Mouse (Mus musculus): ENCODE data around the gene Gde1. TPM values are rescaled to one million over a fixed set of nuclear protein-coding genes. Genes with fewer than 3 reads are reported as not detected.

The Gde1 gene
- total and polyA plus RNA-seq, 2 experiments from 2014 or later, result 272 to 298 TPM

DNA sequence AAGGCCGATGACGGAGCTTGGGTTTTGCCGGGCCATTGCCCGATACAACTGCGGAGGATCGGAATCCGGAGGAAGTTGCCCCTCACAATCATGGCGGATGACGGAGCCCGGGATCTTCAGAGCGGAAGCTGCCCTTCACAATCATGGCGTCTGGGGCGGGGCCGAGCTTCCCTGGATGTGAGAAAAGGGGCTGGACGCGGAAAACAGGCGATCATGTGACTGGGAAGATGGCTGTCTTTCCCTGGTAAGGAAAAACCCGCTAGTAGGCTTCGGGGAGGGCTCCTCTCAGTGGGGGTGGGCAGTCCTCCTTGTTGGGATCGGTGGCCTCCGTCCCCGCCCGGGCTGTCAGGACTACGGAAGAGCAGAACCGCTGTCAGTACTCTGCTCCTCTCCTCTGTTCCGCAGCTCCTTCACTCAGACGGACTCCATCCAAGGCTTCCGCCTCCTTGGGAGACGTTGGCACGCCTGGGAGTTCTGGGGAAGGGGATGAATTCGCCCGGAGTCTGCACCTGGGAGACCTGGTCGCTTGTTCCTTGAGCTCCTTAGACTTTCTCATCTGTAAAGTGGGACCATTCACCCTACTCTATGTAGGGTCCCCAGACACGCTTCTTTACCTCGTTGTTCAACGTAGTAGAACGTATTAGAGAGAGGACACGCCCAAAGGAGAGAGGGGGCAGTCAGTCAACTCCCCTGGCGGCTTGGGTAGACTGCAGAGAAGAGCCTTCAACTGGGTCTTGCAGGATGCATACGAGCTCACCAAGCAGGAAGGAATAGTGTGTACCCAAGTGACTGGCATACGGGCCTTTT is 35.2 kb upstream of the Gde1 start:
- H3K36me3 ChIP-seq (ENCODE audit: insufficient read depth, low read length), result peaks cover 16% of the 10 kb centered on the region
- peak; percentile 96 for ATAC-seq (ENCODE audit: low FRiP score)
- peak; percentile 99 for DNase-seq (ENCODE audit: low spot score)
- no peaks in the 10 kb centered on the region for H3K27me3 ChIP-seq (ENCODE audit: insufficient read depth, low read length)
- 3% methylated on average over 41 of the region's 41 CpGs for WGBS
- H3K9me3 ChIP-seq (ENCODE audit: low read length), result no peaks in the 10 kb centered on the region
- peaks cover 10% of the 10 kb centered on the region for H3K4me1 ChIP-seq (ENCODE audit: insufficient read depth, low read length)
- TF ChIP-seq CTCF (IDR thresholded peaks at IDR 0.05), result no peak
- peak overlapping the region; percentile 76 for H3K4me2 ChIP-seq (ENCODE audit: low read depth, low read length, poor library complexity, severe bottlenecking)
- H3K4me3 ChIP-seq (ENCODE audit: low read depth, low read length), result peak overlapping the region; percentile 77
- peak overlapping the region; percentile 90 for H3K9ac ChIP-seq (replicated peaks; ENCODE audit: low read length, poor library complexity, severe bottlenecking)
- H3K27ac ChIP-seq (ENCODE audit: low read depth, low read length), result peak overlapping the region; percentile 89

DNA sequence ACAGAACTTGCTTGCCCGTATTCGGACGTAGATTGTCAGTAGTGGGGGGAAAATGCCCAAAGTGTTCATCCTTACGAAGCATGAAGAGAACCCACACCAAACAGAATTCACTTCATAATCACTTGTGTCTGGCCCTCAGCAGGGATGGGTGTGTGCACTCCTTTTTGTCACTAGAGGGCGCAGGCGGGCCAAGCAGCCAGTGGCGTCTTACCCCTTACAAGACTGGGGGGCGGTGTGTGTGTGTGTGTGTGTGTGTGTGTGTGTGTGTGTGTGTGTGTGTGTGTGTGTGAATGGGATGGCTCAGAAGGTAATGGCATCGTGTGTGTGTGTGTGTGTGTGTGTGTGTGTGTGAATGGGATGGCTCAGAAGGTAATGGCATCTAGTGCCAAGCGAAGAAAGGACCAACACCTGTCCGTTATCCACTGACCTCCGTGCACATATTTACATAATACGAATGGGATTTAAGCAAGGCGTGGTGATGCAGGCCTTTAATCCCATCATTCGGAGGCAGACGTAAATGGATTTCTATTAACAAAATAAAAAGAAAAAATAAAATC is 34.5 kb upstream of the Gde1 start, which contains the start of gene Vps35l:
Gene Vps35l, plus strand, starts transcription at position 252 of the 557 bp plus-strand sequence.
- H3K9ac ChIP-seq (replicated peaks; ENCODE audit: low read length, poor library complexity, severe bottlenecking), result peak within 1 kb of the TSS; percentile 90
- H3K9me3 ChIP-seq (ENCODE audit: low read length), result no peaks in the 10 kb centered on the region
- TF ChIP-seq CTCF (IDR thresholded peaks at IDR 0.05), result peak; percentile 97
- peak within 1 kb of the TSS; percentile 76 for H3K4me2 ChIP-seq (ENCODE audit: low read depth, low read length, poor library complexity, severe bottlenecking)
- peak within 1 kb of the TSS; percentile 77 for H3K4me3 ChIP-seq (ENCODE audit: low read depth, low read length)
- peak within 1 kb of the TSS; percentile 89 for H3K27ac ChIP-seq (ENCODE audit: low read depth, low read length)
- H3K36me3 ChIP-seq (ENCODE audit: insufficient read depth, low read length), result peaks cover 13% of the 10 kb centered on the region
- H3K27me3 ChIP-seq (ENCODE audit: insufficient read depth, low read length), result no peaks in the 10 kb centered on the region
- WGBS, result under 1% methylated on average over 15 of the region's 16 CpGs
- H3K4me1 ChIP-seq (ENCODE audit: insufficient read depth, low read length), result peaks cover 10% of the 10 kb centered on the region
- peak; percentile 89 for ATAC-seq (ENCODE audit: low FRiP score)
- peak; percentile 92 for DNase-seq (ENCODE audit: low spot score)

GRCm38 (mm10) chr7:118738730-118739129 is 33.2 kb upstream of the Gde1 start:
- Histone ChIP-seq H3K4me1 (ENCODE audit: insufficient read depth, low read length) (peaks cover 10% of the 10 kb centered on the region), H3K9me3 (ENCODE audit: low read length) (no peaks in the 10 kb centered on the region), H3K9ac (replicated peaks; ENCODE audit: low read length, poor library complexity, severe bottlenecking) (no peak overlapping the region), H3K27ac (ENCODE audit: low read depth, low read length) (no peak overlapping the region), H3K27me3 (ENCODE audit: insufficient read depth, low read length) (no peaks in the 10 kb centered on the region), H3K4me2 (ENCODE audit: low read depth, low read length, poor library complexity, severe bottlenecking) (no peak overlapping the region), H3K4me3 (ENCODE audit: low read depth, low read length) (no peak overlapping the region), H3K36me3 (ENCODE audit: insufficient read depth, low read length) (peaks cover 17% of the 10 kb centered on the region)
- no peak for DNase-seq (ENCODE audit: low spot score)
- TF ChIP-seq CTCF (IDR thresholded peaks at IDR 0.05), result peak; percentile 46
- no peak for ATAC-seq (ENCODE audit: low FRiP score)
- 73% methylated on average over 1 of the region's 1 CpGs for WGBS

DNA sequence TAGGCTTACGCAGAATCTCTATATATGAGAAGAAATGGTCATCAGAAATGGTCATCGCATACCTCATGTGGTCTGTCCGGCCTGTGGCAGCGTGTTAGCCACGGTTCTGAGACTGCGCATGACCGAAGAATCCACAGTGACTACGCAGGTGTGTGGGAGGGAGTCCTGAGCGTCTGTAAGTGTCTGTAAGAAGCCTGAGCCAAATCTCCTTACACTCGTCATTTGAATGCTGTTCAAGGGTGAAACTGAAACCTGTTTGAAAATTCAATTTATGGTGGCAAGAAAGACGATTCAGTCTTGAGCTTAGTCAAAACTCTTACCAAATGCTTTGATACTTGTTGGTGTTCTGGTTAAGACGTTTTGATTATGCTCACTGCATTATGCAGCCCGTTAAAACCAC is 27.6 kb upstream of the Gde1 start:
- WGBS, result 95% methylated on average over 13 of the region's 13 CpGs
- Histone ChIP-seq H3K9ac (replicated peaks; ENCODE audit: low read length, poor library complexity, severe bottlenecking) (no peak overlapping the region), H3K9me3 (ENCODE audit: low read length) (no peaks in the 10 kb centered on the region), H3K4me1 (ENCODE audit: insufficient read depth, low read length) (no peaks in the 10 kb centered on the region), H3K4me3 (ENCODE audit: low read depth, low read length) (no peak overlapping the region), H3K27ac (ENCODE audit: low read depth, low read length) (no peak overlapping the region), H3K4me2 (ENCODE audit: low read depth, low read length, poor library complexity, severe bottlenecking) (no peak overlapping the region), H3K27me3 (ENCODE audit: insufficient read depth, low read length) (no peaks in the 10 kb centered on the region), H3K36me3 (ENCODE audit: insufficient read depth, low read length) (peaks cover 62% of the 10 kb centered on the region)
- TF ChIP-seq CTCF (IDR thresholded peaks at IDR 0.05), result no peak
- ATAC-seq (ENCODE audit: low FRiP score) (no peak), DNase-seq (ENCODE audit: low spot score) (no peak)

GRCm38 (mm10) chr7:118731781-118732180 is 26.2 kb upstream of the Gde1 start:
- 92% methylated on average over 3 of the region's 3 CpGs for WGBS
- Histone ChIP-seq H3K4me1 (ENCODE audit: insufficient read depth, low read length) (no peaks in the 10 kb centered on the region), H3K9ac (replicated peaks; ENCODE audit: low read length, poor library complexity, severe bottlenecking) (no peak overlapping the region), H3K27ac (ENCODE audit: low read depth, low read length) (no peak overlapping the region), H3K36me3 (ENCODE audit: insufficient read depth, low read length) (peaks cover 71% of the 10 kb centered on the region), H3K4me3 (ENCODE audit: low read depth, low read length) (no peak overlapping the region), H3K27me3 (ENCODE audit: insufficient read depth, low read length) (no peaks in the 10 kb centered on the region), H3K4me2 (ENCODE audit: low read depth, low read length, poor library complexity, severe bottlenecking) (no peak overlapping the region), H3K9me3 (ENCODE audit: low read length) (no peaks in the 10 kb centered on the region)
- no peak for TF ChIP-seq CTCF (IDR thresholded peaks at IDR 0.05)
- DNase-seq (ENCODE audit: low spot score) (no peak), ATAC-seq (ENCODE audit: low FRiP score) (no peak)
